Mouse (Mus musculus) gastrocnemius, postnatal 36 days (tissue): ENCODE results near the gene Tstd3. TPM values are rescaled to one million over a fixed set of nuclear protein-coding genes. Genes with fewer than 3 reads are reported as not detected.
A peak's percentile ranks its signal among the peaks of the same experiment; 100 is the strongest.
"Not testable (repeated sequence)": the region's sequence is repeated elsewhere in the genome, so short reads cannot be mapped to it uniquely, and the experiment has no call there.

Source experiments
- DNase-seq, 2 experiments: peaks; one replicate each; pipeline ENCODE4 v3.0.0; 2022
- intact Hi-C: fragments of 180-260 bp; cut with DNase I; formaldehyde crosslinking; loops from one replicate; pipeline ENCODE4 v1.15.1; 2025
- total RNA-seq, 2 experiments: library from RNA; stranded (reverse); gene quantifications; 2 replicates each; pipeline ENCODE4 v1.2.3; 2021

Tstd3 gene
- total RNA-seq, 2 experiments from 2014 or later, result 11.1 to 11.4 TPM

GRCm38 (mm10) chr4:21758860-21759259 lies 8.2 kb downstream of the Tstd3 start:
- intact Hi-C loops, result no loop called here
- no peak for DNase-seq

- intact Hi-C loops, result no loop called here
- no peak for DNase-seq
These were observed 11.8 kb downstream of the Tstd3 start for GRCm38 (mm10) chr4:21755123-21755789.

GRCm38 (mm10) chr4:21745723-21746122 lies 21.3 kb downstream of the Tstd3 start:
- DNase-seq, result no peak
- intact Hi-C loops, result no loop called here

- not testable (repeated sequence) for DNase-seq
These were observed 22.9 kb downstream of the Tstd3 start for GRCm38 (mm10) chr4:21744142-21744541.

GRCm38 (mm10) chr4:21739169-21739568 lies 27.8 kb downstream of the Tstd3 start:
- DNase-seq, result no peak
- intact Hi-C loops, result no loop called here

More at GRCm38 (mm10) chr4:21744142-21744541, 22.9 kb downstream of the Tstd3 start:
- intact Hi-C loops, result not testable (repeated sequence)

- peak; percentile 86 to 87 for DNase-seq
- intact Hi-C loops, result no loop called here
These were observed 39.3 kb downstream of the Tstd3 start, which contains the start of gene Ccnc for GRCm38 (mm10) chr4:21727615-21728165. TSS of gene Ccnc (plus strand) at chr4:21727701.

- DNase-seq, result peak in 1 of 2 experiments; percentile 6
- intact Hi-C loops, result no loop called here
These were observed 39.9 kb downstream of the Tstd3 start for GRCm38 (mm10) chr4:21726912-21727614.

- intact Hi-C loops, result no loop called here
- DNase-seq, result no peak
These were observed 44.2 kb downstream of the Tstd3 start for GRCm38 (mm10) chr4:21722752-21723334.

- peak; percentile 29 to 62 for DNase-seq
- intact Hi-C loops, result no loop called here
These were observed 54.9 kb downstream of the Tstd3 start for GRCm38 (mm10) chr4:21712147-21712546.

Other genes starting within 250 kb of the Tstd3 start
- gene Prdm13, start 81.2 kb downstream of the Tstd3 start, total RNA-seq, result not detected
- gene Ccnc, start 39.5 kb downstream of the Tstd3 start, total RNA-seq, result 10 to 100 TPM; 10.3 to 10.5 TPM
- 10 to 100 TPM; 16.2 to 18.9 TPM for gene Usp45, start 56 bp downstream of the Tstd3 start, total RNA-seq
- gene Pnisr, start 80.4 kb upstream of the Tstd3 start, total RNA-seq, result 10 to 100 TPM; 34.2 to 38.9 TPM
- gene Coq3, start 112.5 kb upstream of the Tstd3 start, total RNA-seq, result 10 to 100 TPM; 13.7 to 16.4 TPM
- gene Faxc, start 164.1 kb upstream of the Tstd3 start, total RNA-seq, result under 1 TPM; 0.54 to 0.81 TPM